Mouse (Mus musculus): ENCODE data around the gene Atp9a. TPM values are rescaled to one million over a fixed set of nuclear protein-coding genes. Genes with fewer than 3 reads are reported as not detected.

Atp9a gene
- polyA plus RNA-seq, 1 experiment from 2014 or later = 23.0 TPM

- H3K27ac ChIP-seq = no peak overlapping the region
- H3K4me2 ChIP-seq = no peak overlapping the region
- H3K27me3 ChIP-seq = no peaks in the 10 kb centered on the region
- H3K4me1 ChIP-seq = peaks cover 12% of the 10 kb centered on the region; the same call in 1 of the 2 replicates
- 95% methylated on average over 1 of the region's 1 CpGs for WGBS
- H3K9me3 ChIP-seq = no peaks in the 10 kb centered on the region
- no peak for ATAC-seq (ENCODE audit: insufficient number of reproducible peaks, insufficient read depth, low FRiP score, low TSS enrichment, low read depth)
- H3K4me3 ChIP-seq = no peak overlapping the region
- no peak overlapping the region for H3K9ac ChIP-seq
- H3K36me3 ChIP-seq = 0 out of 2 replicates have a peak, but pooled peaks cover 4% of the 10 kb centered on the region
Measured at GRCm38 (mm10) chr2:168738854-168739253, 3.4 kb downstream of the Atp9a start.

- Histone ChIP-seq H3K4me1 (peaks cover 12% of the 10 kb centered on the region; the same call in 1 of the 2 replicates), H3K4me3 (no peak overlapping the region), H3K27ac (no peak overlapping the region), H3K9ac (no peak overlapping the region), H3K27me3 (no peaks in the 10 kb centered on the region), H3K4me2 (no peak overlapping the region), H3K36me3 (0 out of 2 replicates have a peak, but pooled peaks cover 4% of the 10 kb centered on the region), H3K9me3 (no peaks in the 10 kb centered on the region)
- 66% methylated on average over 10 of the region's 10 CpGs for WGBS
- no peak for ATAC-seq (ENCODE audit: insufficient number of reproducible peaks, insufficient read depth, low FRiP score, low TSS enrichment, low read depth)
Measured at GRCm38 (mm10) chr2:168737878-168738277, 4.3 kb downstream of the Atp9a start.

GRCm38 (mm10) chr2:168734023-168734422 lies 8.2 kb downstream of the Atp9a start:
- Histone ChIP-seq H3K4me1 (peaks cover 15% of the 10 kb centered on the region), H3K4me2 (no peak overlapping the region), H3K27ac (no peak overlapping the region), H3K9ac (no peak overlapping the region), H3K36me3 (0 out of 2 replicates have a peak, but pooled peaks cover 4% of the 10 kb centered on the region), H3K9me3 (no peaks in the 10 kb centered on the region), H3K27me3 (no peaks in the 10 kb centered on the region), H3K4me3 (no peak overlapping the region)
- 45% methylated on average over 11 of the region's 11 CpGs for WGBS
- no peak for ATAC-seq (ENCODE audit: insufficient number of reproducible peaks, insufficient read depth, low FRiP score, low TSS enrichment, low read depth)

GRCm38 (mm10) chr2:168731258-168731657 lies 11.0 kb downstream of the Atp9a start:
- Histone ChIP-seq H3K4me2 (no peak overlapping the region), H3K9ac (no peak overlapping the region), H3K4me1 (peaks cover 15% of the 10 kb centered on the region), H3K4me3 (no peak overlapping the region), H3K9me3 (no peaks in the 10 kb centered on the region), H3K27me3 (no peaks in the 10 kb centered on the region), H3K36me3 (no peaks in the 10 kb centered on the region), H3K27ac (no peak overlapping the region)
- 57% methylated on average over 8 of the region's 8 CpGs for WGBS
- no peak for ATAC-seq (ENCODE audit: insufficient number of reproducible peaks, insufficient read depth, low FRiP score, low TSS enrichment, low read depth)

- H3K4me1 ChIP-seq = peaks cover 20% of the 10 kb centered on the region
- no peaks in the 10 kb centered on the region for H3K36me3 ChIP-seq
- WGBS = 82% methylated on average over 12 of the region's 12 CpGs
- no peak overlapping the region for H3K9ac ChIP-seq
- ATAC-seq (ENCODE audit: insufficient number of reproducible peaks, insufficient read depth, low FRiP score, low TSS enrichment, low read depth) = no peak
- no peak overlapping the region for H3K4me2 ChIP-seq
- H3K4me3 ChIP-seq = no peak overlapping the region
- H3K27me3 ChIP-seq = no peaks in the 10 kb centered on the region
- H3K9me3 ChIP-seq = no peaks in the 10 kb centered on the region
- H3K27ac ChIP-seq = no peak overlapping the region
Measured at GRCm38 (mm10) chr2:168729736-168730135, 12.5 kb downstream of the Atp9a start.

- 0 out of 2 replicates have a peak, but pooled peaks cover 4% of the 10 kb centered on the region for H3K9me3 ChIP-seq
- no peak overlapping the region for H3K9ac ChIP-seq
- 85% methylated on average over 12 of the region's 12 CpGs for WGBS
- peaks cover 20% of the 10 kb centered on the region for H3K4me1 ChIP-seq
- H3K27ac ChIP-seq = no peak overlapping the region
- no peak overlapping the region for H3K4me2 ChIP-seq
- no peak overlapping the region for H3K4me3 ChIP-seq
- no peak for ATAC-seq (ENCODE audit: insufficient number of reproducible peaks, insufficient read depth, low FRiP score, low TSS enrichment, low read depth)
- H3K27me3 ChIP-seq = no peaks in the 10 kb centered on the region
- H3K36me3 ChIP-seq = no peaks in the 10 kb centered on the region
Measured at GRCm38 (mm10) chr2:168728045-168728444, 14.2 kb downstream of the Atp9a start.

GRCm38 (mm10) chr2:168726007-168726406 lies 16.2 kb downstream of the Atp9a start:
- H3K9ac ChIP-seq = no peak overlapping the region
- H3K36me3 ChIP-seq = no peaks in the 10 kb centered on the region
- no peaks in the 10 kb centered on the region for H3K27me3 ChIP-seq
- H3K4me2 ChIP-seq = no peak overlapping the region
- WGBS = 68% methylated on average over 6 of the region's 6 CpGs
- peaks cover 11% of the 10 kb centered on the region for H3K4me1 ChIP-seq
- 0 out of 2 replicates have a peak, but pooled peaks cover 4% of the 10 kb centered on the region for H3K9me3 ChIP-seq
- ATAC-seq (ENCODE audit: insufficient number of reproducible peaks, insufficient read depth, low FRiP score, low TSS enrichment, low read depth) = no peak
- H3K4me3 ChIP-seq = no peak overlapping the region
- no peak overlapping the region for H3K27ac ChIP-seq

GRCm38 (mm10) chr2:168721313-168721712 lies 20.9 kb downstream of the Atp9a start:
- peaks cover 23% of the 10 kb centered on the region for H3K4me1 ChIP-seq
- 87% methylated on average over 14 of the region's 14 CpGs for WGBS
- no peaks in the 10 kb centered on the region for H3K27me3 ChIP-seq
- no peak for ATAC-seq (ENCODE audit: insufficient number of reproducible peaks, insufficient read depth, low FRiP score, low TSS enrichment, low read depth)
- no peak overlapping the region for H3K4me2 ChIP-seq
- no peak overlapping the region for H3K4me3 ChIP-seq
- 0 out of 2 replicates have a peak, but pooled peaks cover 4% of the 10 kb centered on the region for H3K9me3 ChIP-seq
- H3K9ac ChIP-seq = no peak overlapping the region
- no peak overlapping the region for H3K27ac ChIP-seq
- H3K36me3 ChIP-seq = no peaks in the 10 kb centered on the region

- no peak for ATAC-seq (ENCODE audit: insufficient number of reproducible peaks, insufficient read depth, low FRiP score, low TSS enrichment, low read depth)
- 0 out of 2 replicates have a peak, but pooled peaks cover 4% of the 10 kb centered on the region for H3K9me3 ChIP-seq
- WGBS = 74% methylated on average over 4 of the region's 4 CpGs
- H3K27me3 ChIP-seq = no peaks in the 10 kb centered on the region
- no peak overlapping the region for H3K9ac ChIP-seq
- H3K36me3 ChIP-seq = no peaks in the 10 kb centered on the region
- H3K27ac ChIP-seq = no peak overlapping the region
- no peak overlapping the region for H3K4me2 ChIP-seq
- H3K4me3 ChIP-seq = no peak overlapping the region
- peaks cover 18% of the 10 kb centered on the region for H3K4me1 ChIP-seq
Measured at GRCm38 (mm10) chr2:168719742-168720141, 22.5 kb downstream of the Atp9a start.

- no peak overlapping the region for H3K4me3 ChIP-seq
- H3K4me2 ChIP-seq = no peak overlapping the region
- no peak overlapping the region for H3K9ac ChIP-seq
- no peaks in the 10 kb centered on the region for H3K36me3 ChIP-seq
- H3K27me3 ChIP-seq = no peaks in the 10 kb centered on the region
- WGBS = 71% methylated on average over 10 of the region's 10 CpGs
- 0 out of 2 replicates have a peak, but pooled peaks cover under 1% of the 10 kb centered on the region for H3K9me3 ChIP-seq
- no peak overlapping the region for H3K27ac ChIP-seq
- peaks cover 18% of the 10 kb centered on the region for H3K4me1 ChIP-seq
- ATAC-seq (ENCODE audit: insufficient number of reproducible peaks, insufficient read depth, low FRiP score, low TSS enrichment, low read depth) = no peak
Measured at GRCm38 (mm10) chr2:168718735-168719134, 23.5 kb downstream of the Atp9a start.

GRCm38 (mm10) chr2:168718267-168718666 lies 23.9 kb downstream of the Atp9a start:
- Histone ChIP-seq H3K9me3 (no peaks in the 10 kb centered on the region), H3K4me2 (no peak overlapping the region), H3K4me1 (peaks cover 18% of the 10 kb centered on the region), H3K4me3 (no peak overlapping the region), H3K9ac (no peak overlapping the region), H3K36me3 (no peaks in the 10 kb centered on the region), H3K27ac (no peak overlapping the region), H3K27me3 (no peaks in the 10 kb centered on the region)
- WGBS = 65% methylated on average over 2 of the region's 2 CpGs
- ATAC-seq (ENCODE audit: insufficient number of reproducible peaks, insufficient read depth, low FRiP score, low TSS enrichment, low read depth) = no peak

- Histone ChIP-seq H3K4me1 (peaks cover 12% of the 10 kb centered on the region), H3K4me3 (no peak overlapping the region), H3K9me3 (no peaks in the 10 kb centered on the region), H3K27ac (no peak overlapping the region), H3K27me3 (no peaks in the 10 kb centered on the region), H3K36me3 (peaks cover 22% of the 10 kb centered on the region), H3K9ac (no peak overlapping the region), H3K4me2 (no peak overlapping the region)
- 70% methylated on average over 20 of the region's 20 CpGs for WGBS
- ATAC-seq (ENCODE audit: insufficient number of reproducible peaks, insufficient read depth, low FRiP score, low TSS enrichment, low read depth) = no peak
Measured at GRCm38 (mm10) chr2:168712199-168713176, 29.7 kb downstream of the Atp9a start.

Data from embryonic facial prominence, embryonic 13.5 days (tissue).